Mouse (Mus musculus): ENCODE results near the gene Olfr30. TPM values are rescaled to one million over a fixed set of nuclear protein-coding genes. Genes with fewer than 3 reads are reported as not detected.
A peak's percentile ranks its signal among the peaks of the same experiment; 100 is the strongest.
"Not testable (repeated sequence)": the region's sequence is repeated elsewhere in the genome, so short reads cannot be mapped to it uniquely, and the experiment has no call there.

Olfr30 gene
- not detected in 2 replicates for total RNA-seq (2014; rRNA removed; ENCODE audit: low replicate concordance)
- not detected in 2 replicates for polyA plus RNA-seq (2015; fragmentation: Nextera tagmentation; extraction: Ambion mirVana)

- Histone ChIP-seq H3K36me3 (replicated peaks; ENCODE audit: control insufficient read depth, insufficient read depth, low read length) (no peaks in the 10 kb centered on the region), H3K4me3 (ENCODE audit: low read depth, low read length) (no peak within 1 kb of the TSS), H3K27me3 (ENCODE audit: control insufficient read depth, insufficient read depth, low read length) (no peaks in the 10 kb centered on the region), H3K4me2 (ENCODE audit: low read depth, low read length) (no peak within 1 kb of the TSS), H3K27ac (ENCODE audit: low read depth) (no peak within 1 kb of the TSS), H3K9me3 (replicated peaks; ENCODE audit: control insufficient read depth, low read length) (no peaks in the 10 kb centered on the region), H3K9ac (replicated peaks; ENCODE audit: low read depth, low read length) (no peak within 1 kb of the TSS), H3K4me1 (ENCODE audit: control insufficient read depth, insufficient read depth) (no peaks in the 10 kb centered on the region)
- ATAC-seq (ENCODE audit: insufficient read depth, low read depth) (no peak), DNase-seq (ENCODE audit: low spot score) (no peak)
- no peak for TF ChIP-seq EP300 (IDR thresholded peaks at IDR 0.05; ENCODE audit: low read depth)
- no peak for TF ChIP-seq CTCF (IDR thresholded peaks at IDR 0.05; ENCODE audit: low read depth)
Observed at GRCm38 (mm10) chr11:58462170-58462569, at the start of gene Olfr30. Olfr30 (minus strand) TSS chr11:58462270.

- not testable (repeated sequence) for DNase-seq (ENCODE audit: low spot score); H3K27me3 ChIP-seq (ENCODE audit: control insufficient read depth, insufficient read depth, low read length); H3K4me2 ChIP-seq (ENCODE audit: low read depth, low read length); H3K4me3 ChIP-seq (ENCODE audit: low read depth, low read length); H3K4me1 ChIP-seq (ENCODE audit: control insufficient read depth, insufficient read depth); H3K36me3 ChIP-seq (replicated peaks; ENCODE audit: control insufficient read depth, insufficient read depth, low read length); H3K9me3 ChIP-seq (replicated peaks; ENCODE audit: control insufficient read depth, low read length); ATAC-seq (ENCODE audit: insufficient read depth, low read depth); H3K27ac ChIP-seq (ENCODE audit: low read depth); H3K9ac ChIP-seq (replicated peaks; ENCODE audit: low read depth, low read length)
- WGBS: 78% methylated on average over 19 of the region's 19 CpGs
Observed at GRCm38 (mm10) chr11:58509058-58509457, 47.0 kb upstream of the Olfr30 start.

- H3K27me3 ChIP-seq (ENCODE audit: control insufficient read depth, insufficient read depth, low read length); H3K9me3 ChIP-seq (replicated peaks; ENCODE audit: control insufficient read depth, low read length); DNase-seq (ENCODE audit: low spot score); H3K4me1 ChIP-seq (ENCODE audit: control insufficient read depth, insufficient read depth); H3K4me3 ChIP-seq (ENCODE audit: low read depth, low read length); H3K9ac ChIP-seq (replicated peaks; ENCODE audit: low read depth, low read length); ATAC-seq (ENCODE audit: insufficient read depth, low read depth); H3K4me2 ChIP-seq (ENCODE audit: low read depth, low read length); H3K27ac ChIP-seq (ENCODE audit: low read depth); H3K36me3 ChIP-seq (replicated peaks; ENCODE audit: control insufficient read depth, insufficient read depth, low read length): not testable (repeated sequence)
Observed at GRCm38 (mm10) chr11:58502472-58502871, 40.4 kb upstream of the Olfr30 start, which contains the start of gene Olfr331. Olfr331 (minus strand) TSS chr11:58502572.

- ATAC-seq (ENCODE audit: insufficient read depth, low read depth) (no peak), DNase-seq (ENCODE audit: low spot score) (peak; percentile 13)
- H3K4me1 ChIP-seq (ENCODE audit: control insufficient read depth, insufficient read depth): no peaks in the 10 kb centered on the region
- H3K4me2 ChIP-seq (ENCODE audit: low read depth, low read length): no peak overlapping the region
- H3K9me3 ChIP-seq (replicated peaks; ENCODE audit: control insufficient read depth, low read length): no peaks in the 10 kb centered on the region
- TF ChIP-seq CTCF (IDR thresholded peaks at IDR 0.05; ENCODE audit: low read depth) (peak; percentile 43), EP300 (IDR thresholded peaks at IDR 0.05; ENCODE audit: low read depth) (no peak)
- H3K36me3 ChIP-seq (replicated peaks; ENCODE audit: control insufficient read depth, insufficient read depth, low read length): no peaks in the 10 kb centered on the region
- H3K27ac ChIP-seq (ENCODE audit: low read depth): no peak overlapping the region
- H3K4me3 ChIP-seq (ENCODE audit: low read depth, low read length): no peak overlapping the region
- no peak overlapping the region for H3K9ac ChIP-seq (replicated peaks; ENCODE audit: low read depth, low read length)
- WGBS: 51% methylated on average over 3 of the region's 3 CpGs
- 0 out of 2 replicates have a peak, but pooled peaks cover 3% of the 10 kb centered on the region for H3K27me3 ChIP-seq (ENCODE audit: control insufficient read depth, insufficient read depth, low read length)
Observed at GRCm38 (mm10) chr11:58499290-58499689, 37.2 kb upstream of the Olfr30 start.

GRCm38 (mm10) chr11:58498761-58499160 lies 36.7 kb upstream of the Olfr30 start:
- Histone ChIP-seq H3K27ac (ENCODE audit: low read depth) (no peak overlapping the region), H3K9me3 (replicated peaks; ENCODE audit: control insufficient read depth, low read length) (no peaks in the 10 kb centered on the region), H3K4me1 (ENCODE audit: control insufficient read depth, insufficient read depth) (no peaks in the 10 kb centered on the region), H3K27me3 (ENCODE audit: control insufficient read depth, insufficient read depth, low read length) (0 out of 2 replicates have a peak, but pooled peaks cover 3% of the 10 kb centered on the region), H3K4me3 (ENCODE audit: low read depth, low read length) (no peak overlapping the region), H3K9ac (replicated peaks; ENCODE audit: low read depth, low read length) (no peak overlapping the region), H3K36me3 (replicated peaks; ENCODE audit: control insufficient read depth, insufficient read depth, low read length) (no peaks in the 10 kb centered on the region), H3K4me2 (ENCODE audit: low read depth, low read length) (no peak overlapping the region)
- TF ChIP-seq EP300 (IDR thresholded peaks at IDR 0.05; ENCODE audit: low read depth) (no peak), CTCF (IDR thresholded peaks at IDR 0.05; ENCODE audit: low read depth) (no peak)
- WGBS: 71% methylated on average over 9 of the region's 9 CpGs
- DNase-seq (ENCODE audit: low spot score): no peak
- ATAC-seq (ENCODE audit: insufficient read depth, low read depth): no peak

GRCm38 (mm10) chr11:58492455-58492854 lies 30.4 kb upstream of the Olfr30 start, which contains the start of gene Olfr332:
Olfr332 (minus strand) TSS chr11:58492555.
- WGBS: 63% methylated on average over 2 of the region's 2 CpGs
- Histone ChIP-seq H3K9ac (replicated peaks; ENCODE audit: low read depth, low read length) (no peak within 1 kb of the TSS), H3K27ac (ENCODE audit: low read depth) (no peak within 1 kb of the TSS), H3K4me3 (ENCODE audit: low read depth, low read length) (no peak within 1 kb of the TSS), H3K4me1 (ENCODE audit: control insufficient read depth, insufficient read depth) (no peaks in the 10 kb centered on the region), H3K27me3 (ENCODE audit: control insufficient read depth, insufficient read depth, low read length) (no peaks in the 10 kb centered on the region), H3K36me3 (replicated peaks; ENCODE audit: control insufficient read depth, insufficient read depth, low read length) (no peaks in the 10 kb centered on the region), H3K9me3 (replicated peaks; ENCODE audit: control insufficient read depth, low read length) (no peaks in the 10 kb centered on the region), H3K4me2 (ENCODE audit: low read depth, low read length) (no peak within 1 kb of the TSS)
- ATAC-seq (ENCODE audit: insufficient read depth, low read depth) (no peak), DNase-seq (ENCODE audit: low spot score) (no peak)
- no peak for TF ChIP-seq EP300 (IDR thresholded peaks at IDR 0.05; ENCODE audit: low read depth)
